Mouse (Mus musculus) intestine, embryonic 16.5 days (tissue): ENCODE data around the gene P2rx3. TPM values are rescaled to one million over a fixed set of nuclear protein-coding genes. Genes with fewer than 3 reads are reported as not detected.
A peak's percentile ranks its signal among the peaks of the same experiment; 100 is the strongest.

Experiments
- ATAC-seq: fragments of 200-750 bp; cut with Nextera tagmentation; 2 replicates; pipeline ENCODE4 v1.8.0; 2017; ENCODE audit warnings: moderate TSS enrichment, moderate library complexity
- H3K27ac ChIP-seq: fragments of 300-500 bp; sonication (generic); 2 replicates; pipeline ENCODE4 v1.5.1; 2014; ENCODE audit warnings: mild to moderate bottlenecking, low read length
- H3K27me3 ChIP-seq: fragments of 300-500 bp; sonication (generic); replicated peaks from 2 replicates; pipeline ENCODE4 v1.6.1; 2014; ENCODE audit warnings: low read length, control low read depth, mixed read lengths; ENCODE audit not compliant: control insufficient read depth, insufficient read depth
- H3K36me3 ChIP-seq: fragments of 300-500 bp; sonication (generic); 2 replicates; pipeline ENCODE4 v1.6.1; 2014; ENCODE audit warnings: low read length, control low read depth; ENCODE audit not compliant: control insufficient read depth, insufficient read depth
- H3K4me1 ChIP-seq: fragments of 300-500 bp; sonication (generic); 2 replicates; pipeline ENCODE4 v1.6.1; 2014; ENCODE audit warnings: low read length, control low read depth, mixed read lengths; ENCODE audit not compliant: control insufficient read depth, insufficient read depth
- H3K4me2 ChIP-seq: fragments of 300-500 bp; sonication (generic); 2 replicates; pipeline ENCODE4 v1.6.1; 2014; ENCODE audit warnings: low read depth, low read length, control low read depth
- H3K4me3 ChIP-seq: fragments of 300-500 bp; sonication (generic); 2 replicates; pipeline ENCODE4 v1.5.1; 2014; ENCODE audit warnings: mild to moderate bottlenecking, low read length
- H3K9ac ChIP-seq: fragments of 300-500 bp; sonication (generic); 2 replicates; pipeline ENCODE4 v1.6.1; 2014; ENCODE audit warnings: low read depth, low read length
- H3K9me3 ChIP-seq: fragments of 300-500 bp; sonication (generic); 2 replicates; pipeline ENCODE4 v1.6.1; 2016; ENCODE audit warnings: low read length, control low read depth; ENCODE audit not compliant: control insufficient read depth
- WGBS: fragments of 180-500 bp; shearing (Covaris S2); extraction: QIAGEN DNeasy Blood & Tissue Kit; methylation state at CpG from one replicate; pipeline ENCODE4 v1.1.7; 2014; 5-methylcytosine and 5-hydroxymethylcytosine counted together
- polyA plus RNA-seq: library from polyadenylated mRNA; unstranded; fragments of >200 nt; fragmentation: Nextera tagmentation; extraction: Ambion mirVana; gene quantifications from 2 replicates; pipeline ENCODE4 v1.2.1, GENCODE M21; 2015

Gene P2rx3
- polyA plus RNA-seq, 1 experiment from 2014 or later: 1.1 TPM

DNA sequence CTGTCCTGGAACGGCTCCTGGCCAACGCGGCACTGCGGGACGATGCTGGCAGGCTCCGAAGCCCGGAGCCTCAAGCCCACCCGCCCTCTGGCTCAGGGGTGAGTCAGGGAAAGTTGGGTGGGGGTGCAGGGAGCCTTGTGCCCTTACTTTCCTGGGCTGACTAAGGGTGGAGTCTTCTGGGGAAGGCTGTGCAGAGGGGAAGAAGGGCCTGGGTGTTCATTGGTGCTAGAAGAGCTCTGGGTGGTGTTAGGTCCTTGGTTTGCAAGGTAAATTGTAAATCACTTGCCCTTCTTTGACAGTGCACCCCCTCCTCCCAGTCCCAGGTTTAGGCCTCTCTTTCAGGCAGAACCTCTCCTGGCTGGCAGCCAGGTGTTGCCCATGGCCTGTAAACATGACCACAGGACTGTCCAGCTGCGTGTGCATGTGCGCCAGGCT is 23.9 kb upstream of the P2rx3 start:
- WGBS: 19% methylated on average over 10 of the region's 10 CpGs
- Histone ChIP-seq H3K4me2 (peak overlapping the region; percentile 77), H3K4me3 (peak overlapping the region; percentile 54), H3K9ac (peak overlapping the region; percentile 75), H3K9me3 (no peaks in the 10 kb centered on the region), H3K27me3 (no peaks in the 10 kb centered on the region), H3K27ac (peak overlapping the region; percentile 74), H3K36me3 (peaks cover 39% of the 10 kb centered on the region), H3K4me1 (peaks cover 27% of the 10 kb centered on the region)
- no peak for ATAC-seq

DNA sequence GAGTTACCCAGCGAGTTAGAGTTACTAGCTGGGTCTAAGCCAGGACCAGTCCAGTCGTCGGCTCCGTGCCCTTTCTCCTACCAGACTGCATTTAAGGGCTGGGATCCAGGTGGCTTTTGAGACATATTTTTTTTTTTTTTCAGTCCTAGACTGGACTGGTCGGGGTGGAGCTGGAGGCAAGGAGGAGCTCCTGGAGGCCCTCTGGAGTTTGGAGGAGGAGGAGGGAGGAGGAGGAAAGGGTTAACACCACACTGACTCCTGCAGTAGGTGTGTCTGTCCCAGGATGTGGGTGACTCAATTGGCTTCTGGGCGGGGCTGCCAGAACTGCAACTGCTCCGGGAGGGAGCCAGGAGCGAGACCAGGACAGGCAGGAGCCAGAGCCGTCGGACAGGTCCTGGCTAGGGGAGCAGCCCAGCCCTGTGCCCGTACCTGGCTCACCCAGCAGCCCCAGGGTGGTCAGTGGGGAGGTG is 23.4 kb upstream of the P2rx3 start:
- Histone ChIP-seq H3K4me1 (peaks cover 24% of the 10 kb centered on the region), H3K27ac (peak overlapping the region; percentile 81), H3K4me2 (peak overlapping the region; percentile 77), H3K36me3 (peaks cover 39% of the 10 kb centered on the region), H3K9ac (peak overlapping the region; percentile 75), H3K4me3 (peak overlapping the region; percentile 54), H3K27me3 (no peaks in the 10 kb centered on the region), H3K9me3 (no peaks in the 10 kb centered on the region)
- peak; percentile 97 for ATAC-seq
- WGBS: 6% methylated on average over 10 of the region's 11 CpGs

DNA sequence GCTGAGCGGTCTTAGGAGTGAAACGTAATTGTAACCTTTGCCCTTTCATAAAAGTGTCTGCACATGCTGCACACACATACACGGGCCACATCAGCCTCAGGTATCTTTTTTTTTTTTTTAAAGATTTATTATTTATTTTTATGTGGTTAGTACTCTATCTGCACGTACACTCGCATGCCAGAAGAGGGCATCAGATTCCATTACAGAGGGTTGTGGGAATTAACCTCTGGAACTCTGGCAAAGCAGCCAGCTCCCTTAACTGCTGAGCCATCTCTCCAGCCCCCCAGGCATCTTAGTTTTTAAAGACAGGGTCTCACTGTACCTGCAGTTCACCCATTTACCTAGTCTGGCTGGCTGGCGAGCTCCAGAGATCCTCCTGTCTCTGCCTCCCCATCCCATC is 22.4 kb upstream of the P2rx3 start:
- Histone ChIP-seq H3K9me3 (no peaks in the 10 kb centered on the region), H3K36me3 (peaks cover 39% of the 10 kb centered on the region), H3K4me2 (no peak overlapping the region), H3K4me1 (peaks cover 18% of the 10 kb centered on the region), H3K4me3 (no peak overlapping the region), H3K9ac (no peak overlapping the region), H3K27ac (peak overlapping the region; percentile 81), H3K27me3 (no peaks in the 10 kb centered on the region)
- ATAC-seq: no peak; the same call in 1 of the 2 replicates
- WGBS: 82% methylated on average over 6 of the region's 6 CpGs

DNA sequence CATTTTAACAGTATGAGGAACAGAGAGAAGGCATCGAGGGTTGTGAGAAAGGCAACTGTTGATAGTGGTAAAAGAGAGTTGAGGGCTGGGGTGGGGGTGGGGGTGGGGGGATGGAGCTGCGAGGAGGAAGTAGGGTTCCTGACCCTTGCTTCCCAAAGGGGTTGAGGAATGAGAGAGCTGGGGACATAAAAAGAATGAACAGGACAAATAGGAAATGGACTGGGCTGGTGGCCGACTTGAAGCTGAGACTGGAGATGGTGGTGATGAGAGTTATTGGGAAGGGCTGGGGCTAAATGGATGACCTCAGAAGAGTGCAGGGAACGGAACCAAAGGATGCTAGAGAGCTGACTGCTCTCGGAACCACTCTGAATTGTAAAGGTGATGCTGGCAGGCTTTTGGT is 19.4 kb upstream of the P2rx3 start:
- Histone ChIP-seq H3K36me3 (peaks cover 36% of the 10 kb centered on the region), H3K9ac (no peak overlapping the region), H3K4me2 (no peak overlapping the region), H3K4me1 (peaks cover 32% of the 10 kb centered on the region), H3K4me3 (no peak overlapping the region), H3K27me3 (no peaks in the 10 kb centered on the region), H3K27ac (no peak overlapping the region), H3K9me3 (no peaks in the 10 kb centered on the region)
- WGBS: 58% methylated on average over 5 of the region's 5 CpGs
- no peak for ATAC-seq

DNA sequence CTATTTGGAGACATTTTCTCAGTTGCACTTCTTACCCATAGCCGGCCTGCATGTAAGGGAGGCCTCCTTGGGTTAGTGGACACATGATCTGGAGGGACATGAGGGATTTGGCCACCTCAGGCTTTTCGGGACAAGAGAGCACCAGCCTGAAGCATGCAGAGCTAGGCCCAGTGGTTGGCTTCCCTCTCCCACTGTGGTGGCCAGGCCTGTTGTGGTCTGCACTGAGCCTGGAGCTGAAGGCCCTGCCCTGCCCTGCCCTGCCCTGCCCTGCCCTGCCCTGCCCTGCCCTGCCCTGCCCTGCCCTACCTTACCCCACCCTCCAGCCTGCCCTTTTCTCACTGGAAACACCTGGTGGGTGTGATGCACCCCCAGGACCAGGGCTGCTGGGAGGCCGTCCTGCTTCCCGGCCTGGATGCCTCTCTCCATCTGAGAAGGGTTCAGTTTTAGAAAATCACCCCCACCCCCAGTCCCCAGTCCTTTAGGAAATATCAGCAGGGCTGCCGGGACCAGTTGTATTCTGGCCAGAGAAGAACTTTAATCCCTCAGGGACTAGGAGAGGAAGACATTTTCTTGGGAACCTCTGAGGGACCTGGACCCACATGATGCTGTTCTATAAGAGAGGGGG is 16.0 kb upstream of the P2rx3 start:
- H3K9me3 ChIP-seq: no peaks in the 10 kb centered on the region
- no peak overlapping the region for H3K4me3 ChIP-seq
- H3K9ac ChIP-seq: 0 out of 2 replicates have a peak overlapping the region, but pooled peaks have one; percentile 31
- H3K27ac ChIP-seq: no peak overlapping the region
- no peaks in the 10 kb centered on the region for H3K27me3 ChIP-seq
- peaks cover 43% of the 10 kb centered on the region for H3K4me1 ChIP-seq
- peak overlapping the region; percentile 7; the same call in 1 of the 2 replicates for H3K4me2 ChIP-seq
- peak; percentile 19 for ATAC-seq
- H3K36me3 ChIP-seq: peaks cover 23% of the 10 kb centered on the region
- 75% methylated on average over 5 of the region's 5 CpGs for WGBS

DNA sequence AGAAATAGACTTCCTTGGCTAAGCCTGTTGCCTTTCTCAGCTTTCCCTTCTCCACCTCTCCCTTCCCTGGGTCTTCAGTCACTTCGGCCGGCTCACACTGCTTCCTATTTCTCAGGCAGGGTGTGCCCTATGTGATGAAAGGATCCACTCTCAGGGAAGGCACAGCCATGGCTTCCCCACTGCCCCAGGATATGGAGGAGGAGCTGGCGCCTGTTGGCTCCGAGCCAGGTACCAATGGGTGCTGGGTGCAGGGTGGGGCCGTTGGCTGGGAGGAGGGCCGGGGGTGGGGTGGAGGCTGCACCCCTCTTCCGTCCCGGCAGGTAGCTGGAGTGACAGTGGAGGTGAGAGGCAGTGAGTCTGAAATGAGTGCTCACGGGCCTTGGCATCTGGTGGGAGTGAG is 13.5 kb upstream of the P2rx3 start:
- peak overlapping the region; percentile 48 for H3K4me3 ChIP-seq
- H3K36me3 ChIP-seq: peaks cover 15% of the 10 kb centered on the region
- peak overlapping the region; percentile 70 for H3K9ac ChIP-seq
- H3K9me3 ChIP-seq: no peaks in the 10 kb centered on the region
- 28% methylated on average over 9 of the region's 9 CpGs for WGBS
- no peaks in the 10 kb centered on the region for H3K27me3 ChIP-seq
- peaks cover 50% of the 10 kb centered on the region for H3K4me1 ChIP-seq
- H3K27ac ChIP-seq: peak overlapping the region; percentile 88
- ATAC-seq: peak; percentile 37
- H3K4me2 ChIP-seq: peak overlapping the region; percentile 69

DNA sequence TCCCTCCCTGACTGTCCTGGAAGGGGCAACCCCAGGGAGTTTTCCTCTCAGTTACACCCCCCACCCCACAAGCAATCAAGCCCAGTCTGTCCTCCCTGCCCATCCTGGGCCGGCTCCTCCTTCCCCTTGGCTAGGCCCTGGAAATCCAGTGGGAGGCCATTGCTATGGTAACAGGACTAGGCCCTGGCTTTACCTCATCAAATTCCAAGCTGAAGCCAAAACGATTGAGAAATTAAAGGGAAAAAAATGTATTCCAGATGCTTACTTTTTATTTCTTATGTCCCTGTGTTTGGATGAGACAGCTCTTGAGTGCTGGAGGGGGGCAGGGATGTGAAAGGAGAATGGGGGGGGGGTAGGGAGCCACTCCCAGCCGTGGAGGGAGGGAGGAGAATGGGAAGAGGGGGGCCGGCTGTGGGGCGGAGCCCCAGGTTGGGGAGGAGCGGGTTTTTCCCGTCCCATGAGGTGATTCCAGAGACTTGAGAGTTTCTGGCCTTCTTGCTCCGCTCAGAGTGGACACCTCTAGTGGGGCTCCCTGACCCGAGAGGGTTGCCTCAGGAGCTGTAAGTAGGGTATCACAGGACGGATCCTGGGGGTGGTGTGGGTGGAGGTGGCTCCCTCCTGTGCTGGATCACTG is 12.9 kb upstream of the P2rx3 start:
- ATAC-seq: peak; percentile 6
- Histone ChIP-seq H3K4me3 (peak overlapping the region; percentile 48), H3K36me3 (peaks cover 18% of the 10 kb centered on the region), H3K9me3 (no peaks in the 10 kb centered on the region), H3K4me1 (peaks cover 50% of the 10 kb centered on the region), H3K27me3 (no peaks in the 10 kb centered on the region), H3K9ac (peak overlapping the region; percentile 70), H3K27ac (peak overlapping the region; percentile 88), H3K4me2 (peak overlapping the region; percentile 69)
- 8% methylated on average over 10 of the region's 10 CpGs for WGBS

DNA sequence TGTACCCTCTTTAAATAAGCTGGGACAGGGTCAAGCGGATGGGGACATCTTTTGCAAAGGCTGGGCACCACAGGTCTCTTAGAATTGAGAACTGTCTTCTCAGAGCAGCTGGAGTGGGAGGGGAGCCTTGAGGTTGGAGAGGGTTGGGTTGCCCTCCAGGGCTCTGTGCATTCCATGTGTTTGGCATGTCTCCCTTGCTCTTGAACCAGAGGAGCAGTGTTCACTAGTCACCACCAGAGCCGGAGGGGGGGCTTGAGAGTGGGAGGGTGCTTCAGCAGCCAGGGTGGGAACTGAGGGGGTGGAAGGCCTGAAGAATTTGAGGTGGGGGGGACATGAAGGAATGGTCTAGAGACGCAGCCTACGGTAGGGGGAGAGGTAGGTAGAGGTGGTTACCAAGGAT is 12.0 kb upstream of the P2rx3 start:
- H3K4me3 ChIP-seq: peak overlapping the region; percentile 72
- peak overlapping the region; percentile 79 for H3K9ac ChIP-seq
- peak overlapping the region; percentile 69 for H3K4me2 ChIP-seq
- H3K36me3 ChIP-seq: peaks cover 15% of the 10 kb centered on the region; the same call in 1 of the 2 replicates
- H3K27me3 ChIP-seq: no peaks in the 10 kb centered on the region
- H3K9me3 ChIP-seq: no peaks in the 10 kb centered on the region
- H3K27ac ChIP-seq: peak overlapping the region; percentile 88
- peaks cover 50% of the 10 kb centered on the region for H3K4me1 ChIP-seq
- no peak for ATAC-seq
- 79% methylated on average over 4 of the region's 4 CpGs for WGBS

DNA sequence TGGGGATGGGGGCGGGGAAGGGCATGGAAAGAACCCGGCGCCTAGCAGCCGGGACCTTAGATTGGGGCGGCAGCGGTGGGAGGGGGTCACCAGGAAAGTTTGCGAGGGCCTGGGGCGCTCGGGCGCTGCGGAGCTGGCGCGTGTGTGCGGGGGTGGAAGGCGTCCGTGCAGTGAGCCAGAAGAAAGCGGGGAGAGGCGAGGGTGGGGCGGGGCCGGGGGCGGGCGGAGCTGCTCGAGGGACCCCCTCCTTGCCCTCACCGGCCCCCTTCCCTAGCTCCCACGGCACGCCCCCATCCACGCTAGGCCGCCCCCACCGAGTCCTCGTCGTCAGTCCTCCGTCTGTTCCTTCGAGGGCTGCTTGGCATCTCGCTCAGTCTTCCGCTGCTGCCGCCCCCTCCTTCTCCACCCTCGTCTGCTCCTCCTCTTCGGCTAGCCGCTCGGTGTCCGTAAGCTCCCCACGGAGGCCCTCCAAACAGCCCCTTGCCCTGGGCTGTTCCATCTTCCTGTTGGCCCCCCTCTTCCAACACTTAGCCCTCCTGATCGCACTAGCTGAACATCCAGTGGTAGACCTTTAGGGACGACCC is 11.0 kb upstream of the P2rx3 start:
- Histone ChIP-seq H3K9me3 (no peaks in the 10 kb centered on the region), H3K4me3 (peak overlapping the region; percentile 72), H3K4me2 (peak overlapping the region; percentile 69), H3K27ac (peak overlapping the region; percentile 88), H3K4me1 (peaks cover 48% of the 10 kb centered on the region), H3K36me3 (peaks cover 15% of the 10 kb centered on the region; the same call in 1 of the 2 replicates), H3K9ac (peak overlapping the region; percentile 79), H3K27me3 (no peaks in the 10 kb centered on the region)
- ATAC-seq: peak; percentile 51
- WGBS: under 1% methylated on average over 38 of the region's 44 CpGs
